Mouse (Mus musculus): Measurements from ENCODE around the gene Optn. TPM values are rescaled to one million over a fixed set of nuclear protein-coding genes. Genes with fewer than 3 reads are reported as not detected.

The Optn gene
- 9.9 and 19.9 TPM in 2 replicates for polyA plus RNA-seq (2012)

GRCm38 (mm10) chr2:5063299-5064205 lies at the start of gene Optn:
Optn (minus strand) TSS chr2:5064051.

GRCm38 (mm10) chr2:5012491-5013324 lies 51.1 kb downstream of the Optn start, which contains the start of gene Mcm10:
Mcm10 (minus strand) TSS chr2:5012791.

DNA sequence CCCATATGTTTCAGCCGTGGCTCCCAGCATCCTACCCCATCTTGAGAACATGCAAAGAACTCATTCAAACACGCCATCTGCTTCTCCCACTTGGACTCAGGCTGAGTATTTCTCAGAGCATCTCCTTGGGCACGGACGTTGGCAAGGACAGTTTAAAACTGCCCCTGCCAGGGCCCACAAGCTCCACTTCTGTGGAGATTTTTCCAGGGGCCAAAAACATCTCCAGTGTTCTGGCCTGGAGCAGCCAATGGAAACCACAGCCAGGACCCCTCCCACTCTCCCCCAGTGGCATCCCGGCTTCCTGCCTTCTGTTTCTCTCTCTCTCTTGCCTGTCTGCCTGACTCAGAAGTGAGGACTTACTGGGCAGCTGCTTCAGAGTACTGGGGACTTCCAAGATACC lies 88.0 kb downstream of the Optn start, which contains the start of gene Ucma:
TSS of gene Ucma (plus strand) at position 316 of the 400 bp plus-strand sequence.

Other genes starting within 250 kb of the Optn start
- gene Sephs1, start 182.5 kb downstream of the Optn start, polyA plus RNA-seq (2012): 6.6 and 6.7 TPM in 2 replicates
- gene Phyh, start 145.0 kb downstream of the Optn start, polyA plus RNA-seq (2012): 11.4 and 16.3 TPM in 2 replicates
- not detected in 2 replicates for gene Ucma, start 87.9 kb downstream of the Optn start, polyA plus RNA-seq (2012)
- 13.9 and 15.7 TPM in 2 replicates for gene Mcm10, start 51.3 kb downstream of the Optn start, polyA plus RNA-seq (2012)
- not detected in 2 replicates for gene Ccdc3, start 73.7 kb upstream of the Optn start, polyA plus RNA-seq (2012)

Measured in megakaryocyte-erythroid progenitor cell, adult 5 weeks (primary cell).